Mouse (Mus musculus): ENCODE results near the gene Igsf6.

GRCm38 (mm10) chr7:121081816-121082215 is 7.4 kb upstream of the Igsf6 start:
- TF ChIP-seq CTCF (IDR thresholded peaks at IDR 0.05; ENCODE audit: insufficient read depth, low read length) (no peak), POLR2A (IDR thresholded peaks at IDR 0.05; ENCODE audit: borderline replicate concordance, extremely low read depth, low read depth, low read length) (no peak)

All from lung, adult 2 months (tissue).